Mouse (Mus musculus): ENCODE measurements around the gene Slfn4. TPM values are rescaled to one million over a fixed set of nuclear protein-coding genes. Genes with fewer than 3 reads are reported as not detected.
"Not testable (repeated sequence)": the region's sequence is repeated elsewhere in the genome, so short reads cannot be mapped to it uniquely, and the experiment has no call there.

Slfn4 gene
- total and polyA plus RNA-seq, 2 experiments from 2014 or later: not detected

DNA sequence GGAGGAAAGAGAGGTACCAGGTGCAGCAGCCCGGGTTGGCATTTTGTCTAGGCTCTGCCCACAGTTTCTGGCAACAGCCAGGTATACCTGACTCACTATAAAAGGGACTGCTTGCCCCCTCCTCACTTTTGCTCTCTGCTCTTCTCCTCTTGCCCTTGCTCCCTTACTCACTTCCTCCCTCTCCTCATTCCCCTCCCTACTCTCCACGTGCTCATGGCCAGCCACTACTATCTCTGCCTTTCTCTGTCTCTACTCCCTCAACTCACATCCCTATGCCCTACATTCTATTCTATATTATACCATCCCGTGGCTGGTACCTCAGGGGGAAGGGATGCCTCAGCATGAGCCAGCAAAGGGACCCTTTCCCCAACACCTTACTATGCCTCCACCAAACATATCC lies 49.8 kb downstream of the Slfn4 start:
- Histone ChIP-seq H3K27me3 (ENCODE audit: insufficient read depth, low read length) (no peaks in the 10 kb centered on the region), H3K4me1 (ENCODE audit: insufficient read depth, low read length) (no peaks in the 10 kb centered on the region), H3K27ac (ENCODE audit: low read depth, low read length) (no peak overlapping the region), H3K36me3 (ENCODE audit: insufficient read depth, low read length) (no peaks in the 10 kb centered on the region), H3K9ac (replicated peaks; ENCODE audit: low read length, poor library complexity, severe bottlenecking) (no peak overlapping the region), H3K9me3 (ENCODE audit: low read length) (no peaks in the 10 kb centered on the region), H3K4me2 (ENCODE audit: low read depth, low read length, poor library complexity, severe bottlenecking) (no peak overlapping the region), H3K4me3 (ENCODE audit: low read depth, low read length) (no peak overlapping the region)
- DNase-seq (ENCODE audit: low spot score) (no peak), ATAC-seq (ENCODE audit: low FRiP score) (no peak)
- 65% methylated on average over 3 of the region's 3 CpGs for WGBS
- no peak for TF ChIP-seq CTCF (IDR thresholded peaks at IDR 0.05)

DNA sequence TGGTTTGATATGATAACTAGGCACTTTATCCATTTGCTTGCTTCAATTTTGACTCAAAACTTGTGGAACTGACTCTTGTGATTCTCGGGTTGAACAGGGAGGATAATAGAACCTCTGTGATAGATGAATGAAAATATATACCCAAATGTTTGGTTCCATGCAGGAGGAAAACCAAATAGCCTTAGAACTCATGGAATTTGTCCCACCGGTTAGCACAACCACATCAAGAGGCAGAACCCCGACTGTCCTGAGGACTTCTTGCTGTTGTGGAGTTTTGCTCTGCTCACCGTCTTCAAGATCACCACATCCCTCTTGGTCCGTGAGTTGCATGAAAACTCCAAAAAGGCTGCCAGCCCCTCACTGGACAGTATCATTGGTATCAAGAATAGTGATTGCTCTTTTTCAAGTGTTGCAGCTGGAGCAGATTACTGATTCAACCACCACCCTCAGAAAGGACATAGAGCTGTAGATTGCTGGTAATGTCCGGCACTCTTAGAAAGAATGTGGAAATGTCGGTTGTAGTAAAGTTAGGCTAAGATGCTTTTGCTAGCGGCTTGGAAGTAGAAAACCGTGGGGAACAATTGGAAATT lies 50.5 kb downstream of the Slfn4 start:
- H3K9me3 ChIP-seq (ENCODE audit: low read length): no peaks in the 10 kb centered on the region
- no peak overlapping the region for H3K4me3 ChIP-seq (ENCODE audit: low read depth, low read length)
- 90% methylated on average over 9 of the region's 9 CpGs for WGBS
- ATAC-seq (ENCODE audit: low FRiP score) (no peak), DNase-seq (ENCODE audit: low spot score) (no peak)
- no peaks in the 10 kb centered on the region for H3K36me3 ChIP-seq (ENCODE audit: insufficient read depth, low read length)
- TF ChIP-seq CTCF (IDR thresholded peaks at IDR 0.05): no peak
- H3K4me2 ChIP-seq (ENCODE audit: low read depth, low read length, poor library complexity, severe bottlenecking): no peak overlapping the region
- no peaks in the 10 kb centered on the region for H3K4me1 ChIP-seq (ENCODE audit: insufficient read depth, low read length)
- no peak overlapping the region for H3K9ac ChIP-seq (replicated peaks; ENCODE audit: low read length, poor library complexity, severe bottlenecking)
- H3K27ac ChIP-seq (ENCODE audit: low read depth, low read length): no peak overlapping the region
- no peaks in the 10 kb centered on the region for H3K27me3 ChIP-seq (ENCODE audit: insufficient read depth, low read length)

DNA sequence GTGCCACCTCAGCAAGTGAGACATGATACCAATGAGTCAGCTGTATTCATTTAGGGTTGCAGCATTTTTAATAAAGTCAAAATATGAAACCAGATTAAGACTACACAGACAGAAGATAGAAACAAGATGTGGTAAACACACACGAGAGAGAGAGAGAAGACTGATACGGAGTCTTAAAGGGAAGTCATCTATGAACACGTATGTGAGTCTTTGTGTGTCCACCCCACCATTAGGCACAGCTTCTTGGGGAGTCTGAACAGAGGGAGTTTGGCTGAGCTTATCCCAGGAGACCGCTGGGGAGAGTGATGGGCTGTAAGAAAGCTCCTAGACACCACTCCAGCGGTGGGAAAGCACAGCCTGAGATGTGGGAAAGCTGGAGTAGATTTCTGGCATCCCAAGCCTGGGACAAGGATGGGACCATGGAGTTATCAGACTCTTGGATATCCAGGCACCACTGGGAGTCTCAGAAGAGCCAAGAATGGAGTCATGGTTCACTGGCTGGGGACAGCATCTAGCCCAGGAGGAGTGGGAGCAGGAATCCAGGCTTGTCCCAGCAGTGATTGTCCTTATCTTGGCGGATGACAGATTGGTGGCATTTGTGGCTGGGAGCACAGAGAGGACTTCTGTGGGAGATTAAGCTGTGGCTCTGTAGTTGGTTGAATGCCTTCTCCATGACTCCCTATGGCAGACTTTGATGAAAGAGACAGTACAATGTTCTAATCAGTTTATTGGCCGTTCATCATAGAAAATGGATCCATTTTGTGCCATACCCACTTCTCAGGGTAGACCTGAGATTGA lies 53.1 kb downstream of the Slfn4 start:
- DNase-seq (ENCODE audit: low spot score) (no peak), ATAC-seq (ENCODE audit: low FRiP score) (no peak)
- no peak overlapping the region for H3K27ac ChIP-seq (ENCODE audit: low read depth, low read length)
- TF ChIP-seq CTCF (IDR thresholded peaks at IDR 0.05): no peak
- WGBS: 82% methylated on average over 7 of the region's 7 CpGs
- H3K4me3 ChIP-seq (ENCODE audit: low read depth, low read length): no peak overlapping the region
- no peaks in the 10 kb centered on the region for H3K9me3 ChIP-seq (ENCODE audit: low read length)
- no peaks in the 10 kb centered on the region for H3K4me1 ChIP-seq (ENCODE audit: insufficient read depth, low read length)
- H3K36me3 ChIP-seq (ENCODE audit: insufficient read depth, low read length): no peaks in the 10 kb centered on the region
- no peaks in the 10 kb centered on the region for H3K27me3 ChIP-seq (ENCODE audit: insufficient read depth, low read length)
- H3K9ac ChIP-seq (replicated peaks; ENCODE audit: low read length, poor library complexity, severe bottlenecking): no peak overlapping the region
- no peak overlapping the region for H3K4me2 ChIP-seq (ENCODE audit: low read depth, low read length, poor library complexity, severe bottlenecking)

DNA sequence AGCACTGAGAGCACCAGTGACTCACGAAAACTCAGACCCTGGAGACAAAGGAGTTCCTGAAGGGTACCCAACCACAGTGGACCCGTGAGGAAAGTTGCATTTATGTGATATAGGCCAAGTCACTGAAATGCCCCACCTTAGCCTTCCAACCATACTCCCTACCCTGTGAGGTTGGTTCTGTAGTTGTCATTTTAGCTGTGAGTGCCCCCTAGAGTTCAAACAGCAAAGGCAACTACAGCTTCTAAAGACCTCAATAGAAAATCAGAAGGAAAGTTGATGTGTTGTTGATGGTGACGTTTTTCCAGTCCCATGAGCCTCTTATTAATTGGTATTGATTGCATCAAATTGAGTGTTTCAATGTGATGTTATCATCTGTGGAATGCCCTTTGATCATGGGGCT lies 56.0 kb downstream of the Slfn4 start:
- peak; percentile 22 for TF ChIP-seq CTCF (IDR thresholded peaks at IDR 0.05)
- ATAC-seq (ENCODE audit: low FRiP score) (no peak), DNase-seq (ENCODE audit: low spot score) (no peak)

DNA sequence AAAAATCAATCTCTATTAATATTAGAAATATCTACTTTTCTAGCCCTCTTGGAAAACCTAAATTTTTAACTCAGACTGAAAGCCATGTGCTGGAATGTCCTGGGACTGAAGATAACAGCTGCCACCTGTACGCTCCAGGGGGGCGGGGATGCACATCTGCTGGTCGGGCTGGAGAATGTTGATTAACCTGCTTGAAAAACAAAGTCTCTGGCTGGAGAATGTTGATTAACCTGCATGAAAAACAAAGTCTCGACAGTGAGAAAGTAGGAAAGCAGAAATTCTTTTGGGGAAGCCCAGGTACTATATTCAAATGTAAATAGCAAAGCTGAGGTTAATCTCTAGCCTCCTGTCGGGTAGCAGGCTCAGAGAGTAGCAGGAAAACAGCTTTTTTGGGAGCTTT lies 58.6 kb downstream of the Slfn4 start:
- DNase-seq (ENCODE audit: low spot score); H3K27ac ChIP-seq (ENCODE audit: low read depth, low read length); H3K4me3 ChIP-seq (ENCODE audit: low read depth, low read length); H3K27me3 ChIP-seq (ENCODE audit: insufficient read depth, low read length); H3K9me3 ChIP-seq (ENCODE audit: low read length); H3K9ac ChIP-seq (replicated peaks; ENCODE audit: low read length, poor library complexity, severe bottlenecking); ATAC-seq (ENCODE audit: low FRiP score); H3K4me1 ChIP-seq (ENCODE audit: insufficient read depth, low read length); H3K4me2 ChIP-seq (ENCODE audit: low read depth, low read length, poor library complexity, severe bottlenecking); H3K36me3 ChIP-seq (ENCODE audit: insufficient read depth, low read length): not testable (repeated sequence)
- 41% methylated on average over 5 of the region's 5 CpGs for WGBS

More for the DNA sequence above, 56.0 kb downstream of the Slfn4 start:
- Histone ChIP-seq H3K4me3 (ENCODE audit: low read depth, low read length) (no peak overlapping the region), H3K4me1 (ENCODE audit: insufficient read depth, low read length) (no peaks in the 10 kb centered on the region), H3K9me3 (ENCODE audit: low read length) (no peaks in the 10 kb centered on the region), H3K27me3 (ENCODE audit: insufficient read depth, low read length) (no peaks in the 10 kb centered on the region), H3K27ac (ENCODE audit: low read depth, low read length) (no peak overlapping the region), H3K4me2 (ENCODE audit: low read depth, low read length, poor library complexity, severe bottlenecking) (no peak overlapping the region), H3K9ac (replicated peaks; ENCODE audit: low read length, poor library complexity, severe bottlenecking) (no peak overlapping the region), H3K36me3 (ENCODE audit: insufficient read depth, low read length) (no peaks in the 10 kb centered on the region)
- 67% methylated on average over 3 of the region's 3 CpGs for WGBS

DNA sequence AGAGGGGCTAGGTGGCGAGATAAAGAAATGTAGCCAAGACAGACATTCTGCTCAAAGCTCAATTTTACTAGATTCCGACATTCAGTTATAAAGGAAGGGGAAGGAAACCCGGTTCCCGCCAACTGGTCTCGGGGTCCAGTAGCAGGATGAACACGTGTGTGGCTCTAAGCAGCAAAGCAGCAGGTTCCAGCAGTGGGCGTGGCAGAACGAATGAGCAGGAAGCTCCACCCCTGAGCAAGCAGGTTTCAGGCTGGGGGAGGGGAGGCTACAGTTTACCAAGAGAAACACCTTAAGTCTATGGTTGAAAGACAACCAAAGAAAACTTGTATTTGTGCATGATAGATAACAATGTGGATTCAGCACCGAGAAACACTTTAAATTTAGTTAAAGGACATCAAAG lies 62.4 kb downstream of the Slfn4 start:
- 86% methylated on average over 9 of the region's 9 CpGs for WGBS
- not testable (repeated sequence) for DNase-seq (ENCODE audit: low spot score)

More for the DNA sequence above, 62.4 kb downstream of the Slfn4 start:
- not testable (repeated sequence) for H3K27ac ChIP-seq (ENCODE audit: low read depth, low read length); H3K4me3 ChIP-seq (ENCODE audit: low read depth, low read length); ATAC-seq (ENCODE audit: low FRiP score); H3K4me2 ChIP-seq (ENCODE audit: low read depth, low read length, poor library complexity, severe bottlenecking); H3K4me1 ChIP-seq (ENCODE audit: insufficient read depth, low read length); H3K9ac ChIP-seq (replicated peaks; ENCODE audit: low read length, poor library complexity, severe bottlenecking); H3K36me3 ChIP-seq (ENCODE audit: insufficient read depth, low read length); H3K27me3 ChIP-seq (ENCODE audit: insufficient read depth, low read length); H3K9me3 ChIP-seq (ENCODE audit: low read length)

All from midbrain, postnatal 0 days (tissue).